1 mouse cellular context compared by ENCODE assay signal in genomic region chr1:182489803-182490452, GRCm38 (mm10).
TF ChIP-seq lines count a peak whose summit lies in the region.

No protein-coding gene starts in this region.

TF ChIP-seq in CH12.LX, 34 proteins besides CTCF, POLR2A, EP300 and RAD21 (continued from another document):
- no peak for TF ChIP-seq KAT2A (IDR thresholded peaks at IDR 0.05; ENCODE audit: insufficient replicate concordance, low read length)
- TF ChIP-seq PAX5 (IDR thresholded peaks at IDR 0.05; ENCODE audit: low read length), result no peak
- TF ChIP-seq USF2 (conservative IDR thresholded peaks at IDR 0.05; ENCODE audit: low read depth, low read length), result peak; percentile 56; the same call in 1 of the 2 replicates
- no peak for TF ChIP-seq POLR2AphosphoS2 (IDR thresholded peaks at IDR 0.05; ENCODE audit: low read depth, low read length)
- TF ChIP-seq MAX (IDR thresholded peaks at IDR 0.05; ENCODE audit: low read length), result peak; percentile 97
- peak; percentile 79 for TF ChIP-seq USF1 (IDR thresholded peaks at IDR 0.05; ENCODE audit: low read depth, low read length)
- TF ChIP-seq HCFC1 (IDR thresholded peaks at IDR 0.05; ENCODE audit: low read depth, low read length), result peak; percentile 55; the same call in 1 of the 2 replicates
- TF ChIP-seq ZC3H11A (IDR thresholded peaks at IDR 0.05; ENCODE audit: low read depth, low read length), result peak; percentile 56
- TF ChIP-seq SIN3A (IDR thresholded peaks at IDR 0.05; ENCODE audit: low read length), result peak; percentile 82
- TF ChIP-seq ZKSCAN1 (IDR thresholded peaks at IDR 0.05; ENCODE audit: borderline replicate concordance, low read depth, low read length), result no peak
- TF ChIP-seq E2F4 (IDR thresholded peaks at IDR 0.05; ENCODE audit: insufficient replicate concordance, low read depth, low read length), result no peak
- peak; percentile 49; the same call in 1 of the 2 replicates for TF ChIP-seq TCF12 (IDR thresholded peaks at IDR 0.05; ENCODE audit: low read depth, low read length)
- TF ChIP-seq JUND (conservative IDR thresholded peaks at IDR 0.05; ENCODE audit: low read depth, low read length), result no peak
